Mouse (Mus musculus): ENCODE results near the gene 1300017J02Rik.
A peak's percentile ranks its signal among the peaks of the same experiment; 100 is the strongest.

The 1300017J02Rik gene

GRCm38 (mm10) chr9:103212654-103213420 is 92.0 kb downstream of the 1300017J02Rik start:
- DNase-seq, result peak; percentile 39

GRCm38 (mm10) chr9:103208802-103209423 is 96.0 kb downstream of the 1300017J02Rik start:
- DNase-seq, result no peak

GRCm38 (mm10) chr9:103207846-103208245 is 97.0 kb downstream of the 1300017J02Rik start:
- DNase-seq, result peak; percentile 81

GRCm38 (mm10) chr9:103205786-103206185 is 99.1 kb downstream of the 1300017J02Rik start:
- no peak for DNase-seq

GRCm38 (mm10) chr9:103201561-103202260 is 103.2 kb downstream of the 1300017J02Rik start, which contains the start of gene Srprb:
Srprb (minus strand) TSS chr9:103202137.
- DNase-seq, result peak; percentile 97

Data from kidney, postnatal 10 days (tissue).